Mouse (Mus musculus) neural tube, embryonic 11.5 days (tissue): ENCODE data around the gene Gm49395. TPM values are rescaled to one million over a fixed set of nuclear protein-coding genes. Genes with fewer than 3 reads are reported as not detected.

Source experiments
- ATAC-seq: fragments of 200-750 bp; cut with Nextera tagmentation; 2 replicates; pipeline ENCODE4 v1.8.0; 2017; ENCODE audit warnings: moderate number of reproducible peaks, mild to moderate bottlenecking, moderate TSS enrichment, moderate library complexity; ENCODE audit not compliant: insufficient read depth, low FRiP score, low TSS enrichment
- DNase-seq: peaks from one replicate; pipeline ENCODE4 v3.0.0-alpha.2; 2015; ENCODE audit warnings: low spot score
- H3K27ac ChIP-seq: fragments of 300-500 bp; sonication (generic); 2 replicates; pipeline ENCODE4 v1.5.1; 2014; ENCODE audit warnings: low read depth, mild to moderate bottlenecking, low read length
- H3K27me3 ChIP-seq: fragments of 300-500 bp; sonication (generic); 2 replicates; pipeline ENCODE4 v1.6.1; 2014; ENCODE audit warnings: mild to moderate bottlenecking, low read length, mixed read lengths; ENCODE audit not compliant: control insufficient read depth, insufficient read depth
- H3K36me3 ChIP-seq: fragments of 300-500 bp; sonication (generic); 2 replicates; pipeline ENCODE4 v1.6.1; 2014; ENCODE audit warnings: mild to moderate bottlenecking, low read length, moderate library complexity, mixed read lengths; ENCODE audit not compliant: control insufficient read depth, insufficient read depth
- H3K4me1 ChIP-seq: fragments of 300-500 bp; sonication (generic); 2 replicates; pipeline ENCODE4 v1.6.1; 2014; ENCODE audit warnings: low read length, mixed read lengths; ENCODE audit not compliant: control insufficient read depth, insufficient read depth
- H3K4me2 ChIP-seq: fragments of 300-500 bp; sonication (generic); 2 replicates; pipeline ENCODE4 v1.6.1; 2014; ENCODE audit warnings: low read depth, mild to moderate bottlenecking, moderate library complexity
- H3K4me3 ChIP-seq: fragments of 300-500 bp; sonication (generic); 2 replicates; pipeline ENCODE4 v1.5.1; 2014; ENCODE audit warnings: low read depth, low read length
- H3K9ac ChIP-seq: fragments of 300-500 bp; sonication (generic); 2 replicates; pipeline ENCODE4 v1.6.1; 2014; ENCODE audit warnings: mild to moderate bottlenecking, low read length
- H3K9me3 ChIP-seq: fragments of 300-500 bp; sonication (generic); 2 replicates; pipeline ENCODE4 v1.6.1; 2016; ENCODE audit warnings: low read length; ENCODE audit not compliant: control insufficient read depth
- WGBS: fragments of 180-500 bp; shearing (Covaris S2); extraction: QIAGEN DNeasy Blood & Tissue Kit; methylation state at CpG from one replicate; pipeline ENCODE4 v1.1.7; 2014; 5-methylcytosine and 5-hydroxymethylcytosine counted together
- polyA plus RNA-seq: library from polyadenylated mRNA; unstranded; fragments of >200 nt; fragmentation: Nextera tagmentation; extraction: Ambion mirVana; gene quantifications from 2 replicates; pipeline ENCODE4 v1.2.1, GENCODE M21; 2014

The Gm49395 gene
- polyA plus RNA-seq, 1 experiment from 2014 or later, result 3.7 TPM

- ATAC-seq (no peak), DNase-seq (no peak)
- Histone ChIP-seq H3K4me3 (no peak overlapping the region), H3K4me2 (no peak overlapping the region), H3K4me1 (no peaks in the 10 kb centered on the region), H3K27ac (no peak overlapping the region), H3K27me3 (no peaks in the 10 kb centered on the region), H3K36me3 (no peaks in the 10 kb centered on the region), H3K9me3 (no peaks in the 10 kb centered on the region), H3K9ac (no peak overlapping the region)
- 86% methylated on average over 2 of the region's 2 CpGs for WGBS
These were observed 28.3 kb upstream of the Gm49395 start for GRCm38 (mm10) chr13:115130035-115130434.

GRCm38 (mm10) chr13:115127826-115128225 lies 26.1 kb upstream of the Gm49395 start:
- ATAC-seq, result no peak
- no peak overlapping the region for H3K27ac ChIP-seq

GRCm38 (mm10) chr13:115126534-115126933 lies 24.8 kb upstream of the Gm49395 start:
- Histone ChIP-seq H3K36me3 (no peaks in the 10 kb centered on the region), H3K9me3 (no peaks in the 10 kb centered on the region), H3K27ac (no peak overlapping the region), H3K4me3 (no peak overlapping the region), H3K9ac (no peak overlapping the region), H3K4me1 (no peaks in the 10 kb centered on the region), H3K4me2 (no peak overlapping the region), H3K27me3 (no peaks in the 10 kb centered on the region)
- 92% methylated on average over 2 of the region's 2 CpGs for WGBS
- ATAC-seq (no peak), DNase-seq (no peak)

More at GRCm38 (mm10) chr13:115127826-115128225, 26.1 kb upstream of the Gm49395 start:
- Histone ChIP-seq H3K4me3 (no peak overlapping the region), H3K27me3 (no peaks in the 10 kb centered on the region), H3K9me3 (no peaks in the 10 kb centered on the region), H3K4me1 (no peaks in the 10 kb centered on the region), H3K36me3 (no peaks in the 10 kb centered on the region), H3K4me2 (no peak overlapping the region), H3K9ac (no peak overlapping the region)
- DNase-seq, result no peak
- 92% methylated on average over 1 of the region's 1 CpGs for WGBS

GRCm38 (mm10) chr13:115125130-115125529 lies 23.4 kb upstream of the Gm49395 start:
- whole genome bisulfite sequencing, result 90% methylated on average over 4 of the region's 4 CpGs
- Histone ChIP-seq H3K27ac (no peak overlapping the region), H3K27me3 (no peaks in the 10 kb centered on the region), H3K4me1 (no peaks in the 10 kb centered on the region), H3K36me3 (no peaks in the 10 kb centered on the region), H3K9ac (no peak overlapping the region), H3K9me3 (no peaks in the 10 kb centered on the region), H3K4me3 (no peak overlapping the region), H3K4me2 (no peak overlapping the region)
- ATAC-seq, result no peak
- no peak for DNase-seq

- no peak for DNase-seq
- no peaks in the 10 kb centered on the region for H3K4me1 ChIP-seq
These were observed 22.8 kb upstream of the Gm49395 start for GRCm38 (mm10) chr13:115124521-115124920.

GRCm38 (mm10) chr13:115118756-115119155 lies 17.0 kb upstream of the Gm49395 start:
- WGBS, result 63% methylated on average over 5 of the region's 5 CpGs
- no peak for ATAC-seq

More at GRCm38 (mm10) chr13:115124521-115124920, 22.8 kb upstream of the Gm49395 start:
- Histone ChIP-seq H3K27ac (no peak overlapping the region), H3K4me2 (no peak overlapping the region), H3K9me3 (no peaks in the 10 kb centered on the region), H3K4me3 (no peak overlapping the region), H3K36me3 (no peaks in the 10 kb centered on the region), H3K27me3 (no peaks in the 10 kb centered on the region), H3K9ac (no peak overlapping the region)
- ATAC-seq, result no peak
- 79% methylated on average over 1 of the region's 1 CpGs for WGBS

GRCm38 (mm10) chr13:115118195-115118594 lies 16.5 kb upstream of the Gm49395 start:
- no peaks in the 10 kb centered on the region for H3K27me3 ChIP-seq
- no peaks in the 10 kb centered on the region for H3K4me1 ChIP-seq
- no peak for DNase-seq
- no peaks in the 10 kb centered on the region for H3K9me3 ChIP-seq
- H3K9ac ChIP-seq, result no peak overlapping the region
- H3K36me3 ChIP-seq, result no peaks in the 10 kb centered on the region
- H3K4me3 ChIP-seq, result no peak overlapping the region
- H3K4me2 ChIP-seq, result no peak overlapping the region
- WGBS, result 90% methylated on average over 3 of the region's 3 CpGs
- no peak overlapping the region for H3K27ac ChIP-seq
- ATAC-seq, result no peak

More at GRCm38 (mm10) chr13:115118756-115119155, 17.0 kb upstream of the Gm49395 start:
- no peaks in the 10 kb centered on the region for H3K27me3 ChIP-seq
- no peaks in the 10 kb centered on the region for H3K4me1 ChIP-seq
- no peak overlapping the region for H3K4me3 ChIP-seq
- no peaks in the 10 kb centered on the region for H3K36me3 ChIP-seq
- no peak overlapping the region for H3K4me2 ChIP-seq
- H3K9ac ChIP-seq, result no peak overlapping the region
- no peaks in the 10 kb centered on the region for H3K9me3 ChIP-seq
- H3K27ac ChIP-seq, result no peak overlapping the region
- DNase-seq, result no peak

GRCm38 (mm10) chr13:115116930-115117621 lies 15.4 kb upstream of the Gm49395 start:
- H3K9ac ChIP-seq, result no peak overlapping the region
- ATAC-seq (no peak), DNase-seq (no peak)
- no peak overlapping the region for H3K4me2 ChIP-seq
- no peaks in the 10 kb centered on the region for H3K9me3 ChIP-seq
- no peak overlapping the region for H3K27ac ChIP-seq
- no peak overlapping the region for H3K4me3 ChIP-seq
- H3K4me1 ChIP-seq, result no peaks in the 10 kb centered on the region
- WGBS, result 80% methylated on average over 3 of the region's 3 CpGs
- no peaks in the 10 kb centered on the region for H3K27me3 ChIP-seq
- H3K36me3 ChIP-seq, result no peaks in the 10 kb centered on the region

GRCm38 (mm10) chr13:115109628-115110027 lies 7.9 kb upstream of the Gm49395 start:
- Histone ChIP-seq H3K4me3 (no peak overlapping the region), H3K9ac (no peak overlapping the region), H3K9me3 (no peaks in the 10 kb centered on the region), H3K36me3 (no peaks in the 10 kb centered on the region), H3K27ac (no peak overlapping the region), H3K27me3 (no peaks in the 10 kb centered on the region), H3K4me1 (no peaks in the 10 kb centered on the region), H3K4me2 (no peak overlapping the region)
- WGBS, result 77% methylated on average over 4 of the region's 4 CpGs
- ATAC-seq (no peak), DNase-seq (no peak)
